Mouse (Mus musculus) adrenal gland, postnatal 14 days (tissue): ENCODE measurements at regions not wholly inside any gene's neighbourhood (a gene's known extent, or its start where the extent isn't known, plus 50 kb on each side); places are given as distances from the start of the nearest gene placed in this dataset.

Experiments used
- DNase-seq: peaks from one replicate; pipeline ENCODE4 v3.0.0; 2021; ENCODE audit warnings: mixed read lengths

- DNase-seq = no peak
Observed at GRCm38 (mm10) chr8:18311597-18311996, 666.5 kb downstream of the Defb40 start.

- no peak for DNase-seq
Observed at GRCm38 (mm10) chr8:18310927-18311326, 667.1 kb downstream of the Defb40 start.

GRCm38 (mm10) chr8:18287536-18288237, 690.4 kb downstream of the Defb40 start:
- no peak for DNase-seq

GRCm38 (mm10) chr8:18279932-18280331, 698.1 kb downstream of the Defb40 start:
- no peak for DNase-seq

GRCm38 (mm10) chr8:18268301-18268700, 709.8 kb downstream of the Defb40 start:
- DNase-seq = no peak

GRCm38 (mm10) chr8:18258287-18258961, 719.6 kb downstream of the Defb40 start:
- DNase-seq = no peak

GRCm38 (mm10) chr8:18246299-18246698, 731.8 kb downstream of the Defb40 start:
- no peak for DNase-seq

GRCm38 (mm10) chr8:18217599-18217998, 760.5 kb downstream of the Defb40 start:
- DNase-seq = no peak

- DNase-seq = no peak
Observed at GRCm38 (mm10) chr8:18217192-18217591, 760.9 kb downstream of the Defb40 start.

- DNase-seq = no peak
Observed at GRCm38 (mm10) chr8:18216516-18216915, 761.5 kb downstream of the Defb40 start.

GRCm38 (mm10) chr8:18210067-18210466, 768.0 kb downstream of the Defb40 start:
- DNase-seq = no peak

- no peak for DNase-seq
Observed at GRCm38 (mm10) chr8:18208658-18209057, 769.4 kb downstream of the Defb40 start.

GRCm38 (mm10) chr8:18187486-18187885, 790.6 kb downstream of the Defb40 start:
- no peak for DNase-seq

GRCm38 (mm10) chr8:18175544-18176092, 802.4 kb downstream of the Defb40 start:
- DNase-seq = no peak

- no peak for DNase-seq
Observed at GRCm38 (mm10) chr8:18158619-18159018, 819.4 kb downstream of the Defb40 start.

- no peak for DNase-seq
Observed at GRCm38 (mm10) chr8:18115333-18116044, 862.6 kb downstream of the Defb40 start.

GRCm38 (mm10) chr8:18113262-18113661, 864.8 kb downstream of the Defb40 start:
- DNase-seq = no peak

GRCm38 (mm10) chr8:18109480-18109879, 868.6 kb downstream of the Defb40 start:
- DNase-seq = no peak

- no peak for DNase-seq
Observed at GRCm38 (mm10) chr8:18106827-18107226, 871.2 kb downstream of the Defb40 start.

GRCm38 (mm10) chr8:18065456-18065855, 912.6 kb downstream of the Defb40 start:
- no peak for DNase-seq

GRCm38 (mm10) chr8:18059526-18059925, 918.5 kb downstream of the Defb40 start:
- no peak for DNase-seq

GRCm38 (mm10) chr8:18021196-18021595, 956.9 kb downstream of the Defb40 start:
- no peak for DNase-seq

- DNase-seq = no peak
Observed at GRCm38 (mm10) chr8:18007567-18007966, 970.5 kb downstream of the Defb40 start.
